Mouse (Mus musculus) MEL (cell line): ENCODE data around the gene Scn8a. TPM values are rescaled to one million over a fixed set of nuclear protein-coding genes. Genes with fewer than 3 reads are reported as not detected.

Experiments used
- DNase-seq: peaks from one replicate; pipeline ENCODE4 v3.0.0; 2011; ENCODE audit warnings: low read depth, low spot score
- H3K27ac ChIP-seq: 2 replicates; pipeline ENCODE4 v1.5.1; 2012; ENCODE audit warnings: low read depth, mild to moderate bottlenecking, control low read depth, low read length, moderate library complexity; ENCODE audit not compliant: control insufficient read depth
- H3K27me3 ChIP-seq, 2 experiments: fragments of 150-350 bp in 1 of 2; sonication (generic) in 1 of 2; 2 replicates each; pipeline ENCODE4 v1.6.1; 2012; ENCODE audit warnings: low read length in 2 of 2, mild to moderate bottlenecking in 2 of 2, improper control_type of control experiment in 1 of 2, moderate library complexity in 1 of 2; ENCODE audit not compliant: insufficient read depth in 2 of 2, control insufficient read depth in 1 of 2
- H3K36me3 ChIP-seq, 2 experiments: 2 replicates each; pipeline ENCODE4 v1.6.1; 2012 to 2014; ENCODE audit warnings: low read length in 2 of 2, improper control_type of control experiment in 1 of 2, inconsistent platforms in 1 of 2, mild to moderate bottlenecking in 1 of 2; ENCODE audit not compliant: insufficient read depth in 2 of 2, control insufficient read depth in 1 of 2
- H3K4me1 ChIP-seq, 2 experiments: fragments of 150-350 bp in 1 of 2; sonication (generic) in 1 of 2; 2 replicates each; pipeline ENCODE4 v1.6.1; 2012; ENCODE audit warnings: low read length in 2 of 2, improper control_type of control experiment in 1 of 2, mild to moderate bottlenecking in 1 of 2; ENCODE audit not compliant: insufficient read depth in 2 of 2, control insufficient read depth in 1 of 2
- H3K4me3 ChIP-seq, 2 experiments: fragments of 150-350 bp in 1 of 2; sonication (generic) in 1 of 2; 2 replicates each; pipeline ENCODE4 v1.5.1; 2012; ENCODE audit warnings: low read depth in 2 of 2, low read length in 2 of 2, mild to moderate bottlenecking in 2 of 2, moderate library complexity in 2 of 2, control low read depth in 1 of 2, improper control_type of control experiment in 1 of 2; ENCODE audit not compliant: control insufficient read depth in 1 of 2, insufficient read depth in 1 of 2
- H3K79me2 ChIP-seq: 2 replicates; pipeline ENCODE4 v1.6.1; 2012; ENCODE audit warnings: mild to moderate bottlenecking, low read length, moderate library complexity; ENCODE audit not compliant: control insufficient read depth, poor library complexity, insufficient read depth
- H3K9ac ChIP-seq: 2 replicates; pipeline ENCODE4 v1.6.1; 2012; ENCODE audit warnings: low read depth, mild to moderate bottlenecking, control low read depth, low read length, moderate library complexity; ENCODE audit not compliant: control insufficient read depth, poor library complexity, severe bottlenecking
- H3K9me3 ChIP-seq: fragments of 150-350 bp; sonication (generic); replicated peaks from 2 replicates; pipeline ENCODE4 v1.6.1; 2012; ENCODE audit warnings: mild to moderate bottlenecking, low read length, improper control_type of control experiment, moderate library complexity; ENCODE audit not compliant: insufficient read depth
- CHD1 ChIP-seq: IDR thresholded peaks from 2 replicates; pipeline ENCODE4 v1.6.1; 2012; ENCODE audit warnings: low read depth, mild to moderate bottlenecking, inconsistent platforms, low read length, improper control_type of control experiment
- CHD2 ChIP-seq: IDR thresholded peaks from 2 replicates; pipeline ENCODE4 v1.6.1; 2011; ENCODE audit warnings: low read length, improper control_type of control experiment
- E2F4 ChIP-seq: IDR thresholded peaks from 2 replicates; pipeline ENCODE4 v1.6.1; 2011; ENCODE audit warnings: low read depth, low read length, improper control_type of control experiment, borderline replicate concordance
- ETS1 ChIP-seq: IDR thresholded peaks from 2 replicates; pipeline ENCODE4 v1.6.1; 2012; ENCODE audit warnings: low read depth, mild to moderate bottlenecking, inconsistent platforms, low read length, improper control_type of control experiment, moderate library complexity
- GABPA ChIP-seq: IDR thresholded peaks from 2 replicates; pipeline ENCODE4 v1.6.1; 2012; ENCODE audit warnings: low read depth, mild to moderate bottlenecking, inconsistent platforms, low read length, improper control_type of control experiment, moderate library complexity
- KAT2A ChIP-seq: conservative IDR thresholded peaks from 2 replicates; pipeline ENCODE4 v1.6.1; 2012; ENCODE audit warnings: low read depth, low read length, improper control_type of control experiment, inconsistent platforms
- MAFK ChIP-seq: IDR thresholded peaks from 2 replicates; pipeline ENCODE4 v1.6.1; 2011; ENCODE audit warnings: low read depth, mild to moderate bottlenecking, low read length, improper control_type of control experiment, borderline replicate concordance
- MAX ChIP-seq: IDR thresholded peaks from 2 replicates; pipeline ENCODE4 v1.6.1; 2011; ENCODE audit warnings: low read length, improper control_type of control experiment
- MAZ ChIP-seq: IDR thresholded peaks from 2 replicates; pipeline ENCODE4 v1.6.1; 2012; ENCODE audit warnings: low read depth, mild to moderate bottlenecking, inconsistent platforms, low read length, improper control_type of control experiment
- MEF2A ChIP-seq: IDR thresholded peaks from 2 replicates; pipeline ENCODE4 v1.6.1; 2014; ENCODE audit warnings: low read depth, mild to moderate bottlenecking, inconsistent platforms, low read length, improper control_type of control experiment; ENCODE audit not compliant: poor library complexity, insufficient replicate concordance, severe bottlenecking; ENCODE audit errors: extremely low read depth
- MYB ChIP-seq: IDR thresholded peaks from 2 replicates; pipeline ENCODE4 v1.6.1; 2011; ENCODE audit warnings: mild to moderate bottlenecking, low read depth, low read length, improper control_type of control experiment
- NRF1 ChIP-seq: IDR thresholded peaks from 2 replicates; pipeline ENCODE4 v1.6.1; 2014; ENCODE audit warnings: low read depth, mild to moderate bottlenecking, inconsistent platforms, low read length, improper control_type of control experiment, moderate library complexity; ENCODE audit not compliant: poor library complexity, insufficient read depth, severe bottlenecking
- POLR2AphosphoS5 ChIP-seq: IDR thresholded peaks from 2 replicates; pipeline ENCODE4 v1.6.1; 2012; ENCODE audit warnings: low read depth, borderline replicate concordance, mild to moderate bottlenecking, inconsistent platforms, low read length, moderate library complexity, mixed read lengths
- RAD21 ChIP-seq: IDR thresholded peaks from 2 replicates; pipeline ENCODE4 v1.6.1; 2011; ENCODE audit warnings: mild to moderate bottlenecking, low read depth, low read length, improper control_type of control experiment
- SIN3A ChIP-seq: IDR thresholded peaks from 2 replicates; pipeline ENCODE4 v1.6.1; 2012; ENCODE audit warnings: low read length, improper control_type of control experiment, inconsistent platforms
- SMC3 ChIP-seq: IDR thresholded peaks from 2 replicates; pipeline ENCODE4 v1.6.1; 2011; ENCODE audit warnings: low read depth, low read length, improper control_type of control experiment
- TBP ChIP-seq: IDR thresholded peaks from 2 replicates; pipeline ENCODE4 v1.8.0; 2011; ENCODE audit warnings: low read depth, low read length, improper control_type of control experiment
- USF1 ChIP-seq: IDR thresholded peaks from 2 replicates; pipeline ENCODE4 v1.6.1; 2014; ENCODE audit warnings: low read depth, mild to moderate bottlenecking, inconsistent platforms, low read length, improper control_type of control experiment, moderate library complexity
- USF2 ChIP-seq, 2 experiments: IDR thresholded peaks; 2 replicates each; pipeline ENCODE4 v1.6.1; 2011 to 2012; ENCODE audit warnings: improper control_type of control experiment in 2 of 2, low read length in 2 of 2, borderline replicate concordance in 1 of 2, inconsistent platforms in 1 of 2, low read depth in 1 of 2, mild to moderate bottlenecking in 1 of 2; ENCODE audit not compliant: insufficient read depth in 1 of 2
- ZKSCAN1 ChIP-seq: IDR thresholded peaks from 2 replicates; pipeline ENCODE4 v1.6.1; 2012; ENCODE audit warnings: low read depth, mild to moderate bottlenecking, inconsistent platforms, low read length, improper control_type of control experiment, moderate library complexity
- ZMIZ1 ChIP-seq: IDR thresholded peaks from 2 replicates; pipeline ENCODE4 v1.6.1; 2012; ENCODE audit warnings: low read depth, mild to moderate bottlenecking, inconsistent platforms, low read length, improper control_type of control experiment, moderate library complexity
- polyA plus RNA-seq, 2 experiments: library from polyadenylated mRNA; stranded (reverse) in 1 of 2; unstranded in 1 of 2; fragments of >175 nt in 1 of 2; fragments of >200 nt in 1 of 2; gene quantifications; 2 replicates each; pipeline versions ENCODE4 v1.2.1 to v1.2.4; 2012; ENCODE audit warnings: low replicate concordance in 2 of 2, low read depth in 1 of 2; ENCODE audit not compliant: insufficient read length in 2 of 2, insufficient read depth in 1 of 2, missing spikeins in 1 of 2
- total RNA-seq: library from RNA; depleted of rRNA; stranded (reverse); fragments of 300-350 nt; gene quantifications from 2 replicates; pipeline ENCODE4 v1.2.3, GENCODE M21; 2012

The Scn8a gene
- total and polyA plus RNA-seq, 3 experiments, result 0.01 to 0.08 TPM; not detected in 1

DNA sequence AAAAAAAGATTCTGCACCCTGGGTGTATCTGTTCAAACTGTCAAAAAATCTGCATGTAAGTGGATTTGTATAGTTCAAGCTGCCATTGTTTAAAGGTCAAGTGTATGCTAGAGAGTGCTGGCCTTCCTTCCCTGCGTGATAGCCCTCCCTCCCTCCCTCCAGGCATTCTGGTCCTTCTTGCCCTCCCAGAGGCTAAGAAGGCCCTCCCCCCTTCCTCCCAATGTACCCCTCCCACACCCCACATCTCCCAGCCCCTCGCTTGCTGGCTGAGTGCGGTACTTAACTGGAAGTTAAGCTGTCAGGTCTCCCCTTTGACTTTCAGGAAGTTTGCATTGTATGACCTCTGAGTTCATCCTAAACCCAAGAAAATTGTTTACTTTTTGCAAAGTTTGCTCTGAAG, 60.8 kb downstream of the Scn8a start:
- no peak for TF ChIP-seq SMC3
- no peak for TF ChIP-seq USF1
- no peak for TF ChIP-seq POLR2AphosphoS5
- no peak for TF ChIP-seq MAZ
- no peak for TF ChIP-seq ETS1
- TF ChIP-seq MEF2A, result no peak
- Histone ChIP-seq H3K4me3 (no peak overlapping the region), H3K9ac (no peak overlapping the region), H3K4me1 (no peaks in the 10 kb centered on the region), H3K9me3 (no peaks in the 10 kb centered on the region), H3K27me3 (peaks cover 0 to 2% of the 10 kb centered on the region in 2 experiments; a peak in 2 of 4 replicates), H3K79me2 (no peaks in the 10 kb centered on the region), H3K27ac (no peak overlapping the region), H3K36me3 (no peaks in the 10 kb centered on the region)
- no peak for DNase-seq

- Histone ChIP-seq H3K27me3 (no peaks in the 10 kb centered on the region; a peak in 1 of 4 replicates), H3K9ac (no peak overlapping the region), H3K27ac (no peak overlapping the region), H3K36me3 (no peaks in the 10 kb centered on the region), H3K79me2 (no peaks in the 10 kb centered on the region), H3K4me1 (no peaks in the 10 kb centered on the region), H3K9me3 (no peaks in the 10 kb centered on the region), H3K4me3 (no peak overlapping the region)
- no peak for DNase-seq
- TF ChIP-seq MAZ, result no peak
- TF ChIP-seq MYB, result no peak
- no peak for TF ChIP-seq KAT2A
- no peak for TF ChIP-seq POLR2AphosphoS5
- no peak for TF ChIP-seq USF2 (IDR thresholded peaks at IDR 0.05; ENCODE audit: borderline replicate concordance in 1 of 2, insufficient read depth in 1 of 2, low read depth in 1 of 2, low read length in 2 of 2)
- TF ChIP-seq E2F4, result no peak
- TF ChIP-seq CHD1, result no peak
- TF ChIP-seq SIN3A, result no peak
- no peak for TF ChIP-seq MAX
- no peak for TF ChIP-seq ETS1
- TF ChIP-seq ZMIZ1, result no peak
- TF ChIP-seq MEF2A, result no peak
- TF ChIP-seq USF1, result no peak
- no peak for TF ChIP-seq GABPA
- no peak for TF ChIP-seq CHD2
- no peak for TF ChIP-seq NRF1
- TF ChIP-seq RAD21, result no peak
- TF ChIP-seq TBP, result no peak
- TF ChIP-seq ZKSCAN1, result no peak
- TF ChIP-seq MAFK, result no peak
Observed at GRCm38 (mm10) chr15:100936176-100936575, 66.5 kb downstream of the Scn8a start.
